Mouse (Mus musculus) heart, postnatal 4 days (tissue): ENCODE data around the gene Aldh3b2. TPM values are rescaled to one million over a fixed set of nuclear protein-coding genes. Genes with fewer than 3 reads are reported as not detected.
A peak's percentile ranks its signal among the peaks of the same experiment; 100 is the strongest.

Experiments used
- DNase-seq: peaks from one replicate; pipeline ENCODE4 v3.0.0; 2021
- total RNA-seq, 2 experiments: library from RNA; stranded (reverse); gene quantifications; 2 replicates each; pipeline ENCODE4 v1.2.3; 2021

Gene Aldh3b2
- total RNA-seq, 2 experiments from 2014 or later: 0.12 to 0.32 TPM

DNA sequence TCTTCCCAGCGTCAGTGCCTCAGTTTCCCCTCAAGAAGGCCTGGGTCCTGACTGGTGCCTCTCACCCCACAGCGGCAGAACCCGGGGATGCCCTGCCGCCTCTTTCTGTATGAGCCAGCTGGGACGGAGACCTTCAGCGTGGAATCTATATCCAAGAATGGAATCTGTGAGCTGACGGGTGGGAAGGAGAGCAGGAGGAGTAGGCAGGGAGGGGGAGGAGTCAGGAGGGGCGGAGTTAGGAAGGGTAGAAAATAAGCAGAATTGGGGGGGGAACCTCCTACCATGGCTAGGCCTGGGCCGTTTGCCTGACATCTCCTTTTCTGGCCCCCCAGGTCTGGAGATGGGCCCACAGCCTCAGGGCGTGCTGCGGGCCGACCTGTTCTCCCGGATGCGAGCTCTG is 15.9 kb downstream of the Aldh3b2 start:
- DNase-seq: no peak

DNA sequence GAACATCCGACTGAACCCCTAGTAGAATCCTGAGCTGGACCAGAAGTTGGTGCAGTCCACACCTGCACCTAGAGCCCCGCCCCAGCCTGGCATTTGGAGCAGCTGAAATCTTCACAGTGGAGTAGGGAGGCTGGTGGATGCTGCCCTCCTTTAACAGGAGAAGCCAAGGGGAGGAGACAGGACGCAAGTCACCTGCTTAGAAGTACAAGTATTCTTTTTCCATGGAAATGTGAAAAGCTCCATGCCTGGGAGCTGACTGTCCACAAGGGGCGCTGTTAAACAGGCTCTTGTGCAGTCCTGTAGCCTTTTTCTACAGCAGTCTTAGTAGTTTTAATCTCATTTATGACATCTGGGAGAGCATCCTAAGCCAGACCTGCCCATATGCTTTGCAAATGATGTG is 16.6 kb downstream of the Aldh3b2 start:
- DNase-seq: no peak

DNA sequence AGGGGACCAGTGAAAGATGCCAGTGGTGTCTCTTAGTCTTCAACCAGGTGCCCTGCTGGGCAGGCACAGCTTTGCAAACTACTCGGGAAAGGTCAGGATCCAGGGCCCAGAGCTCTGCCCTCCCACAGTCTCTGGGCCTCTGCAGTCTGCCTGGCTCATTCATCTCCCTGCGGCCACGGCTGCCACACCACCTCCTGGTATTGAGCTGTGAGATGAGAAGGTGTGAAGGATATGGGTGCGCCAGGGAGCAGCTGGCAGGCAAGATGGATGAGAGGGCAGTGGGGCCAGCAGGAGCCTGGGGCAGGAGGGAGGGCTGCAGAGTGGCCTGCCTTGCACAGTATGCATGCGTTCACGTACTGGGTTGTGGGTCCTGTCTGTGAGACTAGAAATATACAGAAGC is 18.7 kb downstream of the Aldh3b2 start:
- no peak for DNase-seq

DNA sequence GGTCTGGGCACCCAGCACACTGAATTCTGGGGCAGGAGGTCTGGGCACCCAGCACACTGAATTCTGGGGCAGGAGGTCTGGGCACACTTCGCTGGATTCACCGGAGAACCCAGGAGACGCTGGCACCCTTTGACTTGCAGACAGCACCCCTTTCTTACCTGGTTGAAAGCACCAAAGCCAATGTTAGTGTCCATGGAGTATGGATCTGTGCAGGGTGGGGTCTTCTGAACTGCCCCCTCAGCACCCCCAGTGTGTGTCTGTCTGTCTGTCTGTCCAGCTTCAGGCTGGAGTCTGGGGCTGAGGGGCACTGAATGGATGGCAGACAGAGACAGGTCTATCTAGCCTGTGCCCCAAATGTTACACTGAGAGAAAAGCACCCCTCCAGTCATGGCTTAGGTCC is 19.4 kb downstream of the Aldh3b2 start:
- no peak for DNase-seq

DNA sequence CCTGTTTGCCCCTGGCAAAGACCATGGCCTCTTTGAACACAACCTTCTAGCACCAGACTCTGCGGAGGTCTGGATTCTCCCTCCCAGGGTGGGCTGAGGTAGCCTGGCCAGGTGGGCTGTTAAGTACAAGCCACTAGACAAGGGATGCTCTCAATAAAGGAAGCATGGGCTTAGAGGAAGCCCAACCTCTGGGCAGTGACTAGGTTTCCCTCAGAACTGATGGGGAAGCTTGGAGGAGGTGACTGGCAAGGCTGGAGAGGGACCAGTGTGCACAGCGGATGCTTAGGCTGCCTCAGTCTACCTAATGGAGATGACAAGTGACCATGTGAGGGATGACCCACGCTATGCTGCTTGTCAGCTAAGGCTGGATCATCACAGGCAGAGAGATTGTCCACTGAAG is 19.8 kb downstream of the Aldh3b2 start:
- DNase-seq: no peak

DNA sequence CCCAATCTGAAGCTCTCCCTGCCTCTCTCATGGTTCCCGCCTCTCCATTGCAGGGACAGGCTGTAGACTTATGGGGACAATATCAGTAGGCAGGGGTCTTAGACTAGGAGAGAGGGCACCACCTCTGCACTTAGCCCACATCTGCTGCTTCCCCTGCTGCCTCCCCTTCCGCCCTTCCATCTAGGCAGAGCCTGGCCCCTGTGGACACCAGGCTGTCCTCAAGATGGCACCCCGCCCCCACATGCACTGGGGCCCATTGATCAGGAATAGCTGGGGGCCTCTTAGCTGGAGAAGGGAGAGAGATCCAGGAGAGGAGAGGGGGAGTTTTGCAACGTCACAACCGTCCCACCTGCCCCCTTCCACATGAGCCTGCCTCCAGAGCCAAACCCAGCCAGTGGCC is 20.3 kb downstream of the Aldh3b2 start, which contains the start of gene Tbx10:
Tbx10 (plus strand) TSS at position 337 of the 400 bp plus-strand sequence.
- no peak for DNase-seq

DNA sequence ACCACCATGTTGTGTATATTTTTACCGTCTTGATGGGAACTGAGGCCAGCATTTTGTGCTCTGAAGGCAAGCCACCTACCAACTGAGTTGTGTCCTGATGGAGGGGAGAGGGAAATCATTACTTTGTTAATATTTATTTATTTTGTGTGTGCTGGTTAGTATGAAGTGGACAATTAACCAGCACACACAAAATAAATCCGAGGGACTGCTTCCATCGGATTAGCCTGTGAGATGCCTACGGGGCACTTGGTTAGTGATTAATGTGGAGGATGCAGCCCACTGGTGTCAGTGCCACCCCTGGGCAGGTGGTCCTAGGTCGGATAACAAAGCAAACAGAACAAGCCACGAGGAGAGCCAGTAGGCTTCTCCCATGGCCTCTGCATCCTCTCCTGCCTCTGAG is 22.8 kb downstream of the Aldh3b2 start:
- DNase-seq: no peak

DNA sequence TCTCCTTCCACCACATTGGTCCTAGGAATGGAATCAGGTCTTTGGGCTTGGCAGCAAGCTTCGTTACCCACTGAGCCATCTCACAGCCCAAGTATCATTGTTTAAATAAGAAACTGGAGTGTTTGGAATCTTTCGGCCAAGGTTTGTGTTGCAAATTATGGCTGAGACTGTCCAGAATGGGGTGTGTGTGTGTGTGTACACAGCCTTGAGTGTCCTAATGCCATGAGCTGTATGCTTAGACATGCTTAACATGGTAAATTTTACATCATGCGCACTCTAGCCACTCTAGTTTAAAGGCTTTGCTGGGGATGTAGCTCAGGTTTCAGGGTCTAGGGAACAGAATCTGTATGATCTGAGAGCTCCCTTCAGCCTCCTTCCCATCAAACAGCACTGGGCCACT is 23.4 kb downstream of the Aldh3b2 start:
- no peak for DNase-seq

DNA sequence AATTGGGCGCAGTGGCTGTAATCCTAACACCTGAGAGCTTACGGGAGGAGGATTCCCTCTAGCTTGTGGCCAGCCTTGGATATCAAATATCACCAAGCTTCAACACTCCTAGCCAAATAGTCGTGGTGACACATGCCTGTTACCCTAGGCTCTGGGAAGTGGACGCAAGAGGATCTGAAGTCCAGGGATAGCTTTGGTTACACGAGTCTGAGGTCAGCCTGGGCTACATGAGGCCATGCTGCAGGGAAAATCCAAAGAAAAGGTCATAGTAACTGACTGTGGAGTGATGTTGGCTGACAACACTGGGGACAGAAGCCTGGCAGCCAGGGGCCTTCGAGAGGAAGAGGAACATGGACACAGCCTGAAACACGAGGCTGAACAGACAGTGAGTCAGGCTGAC is 24.0 kb downstream of the Aldh3b2 start:
- no peak for DNase-seq

DNA sequence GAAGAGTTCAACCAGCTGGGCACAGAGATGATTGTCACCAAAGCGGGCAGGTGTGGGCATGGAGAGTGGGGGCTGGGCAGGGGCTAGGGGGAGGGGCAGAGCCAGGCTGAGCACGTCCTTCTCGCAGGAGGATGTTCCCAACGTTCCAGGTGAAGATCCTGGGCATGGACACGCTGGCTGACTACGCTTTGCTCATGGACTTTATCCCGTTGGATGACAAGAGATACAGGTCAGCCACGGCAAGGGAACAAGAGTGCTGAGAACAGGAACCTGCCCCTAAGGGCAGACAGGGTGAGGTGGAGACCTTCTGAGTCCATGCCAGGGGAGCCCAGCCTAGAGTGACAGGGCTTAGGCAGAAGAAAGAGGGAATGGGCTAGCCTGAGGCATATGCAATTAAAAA is 24.6 kb downstream of the Aldh3b2 start:
- no peak for DNase-seq

DNA sequence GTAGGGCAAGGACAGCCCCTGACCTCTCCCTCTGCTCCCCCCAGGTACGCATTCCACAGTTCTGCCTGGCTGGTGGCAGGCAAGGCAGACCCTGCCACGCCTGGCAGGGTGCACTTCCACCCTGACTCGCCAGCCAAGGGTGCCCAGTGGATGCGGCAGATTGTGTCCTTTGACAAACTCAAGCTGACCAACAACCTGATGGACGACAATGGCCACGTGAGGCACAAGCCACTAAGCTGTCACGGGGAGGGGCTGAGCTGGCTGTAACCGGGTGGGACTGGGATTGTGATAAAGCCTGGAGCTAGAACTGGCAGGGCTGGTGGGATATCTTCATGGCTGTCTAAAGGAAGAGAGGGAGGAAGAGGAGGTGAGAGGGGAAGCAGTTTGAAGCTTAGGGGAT is 25.1 kb downstream of the Aldh3b2 start:
- no peak for DNase-seq

DNA sequence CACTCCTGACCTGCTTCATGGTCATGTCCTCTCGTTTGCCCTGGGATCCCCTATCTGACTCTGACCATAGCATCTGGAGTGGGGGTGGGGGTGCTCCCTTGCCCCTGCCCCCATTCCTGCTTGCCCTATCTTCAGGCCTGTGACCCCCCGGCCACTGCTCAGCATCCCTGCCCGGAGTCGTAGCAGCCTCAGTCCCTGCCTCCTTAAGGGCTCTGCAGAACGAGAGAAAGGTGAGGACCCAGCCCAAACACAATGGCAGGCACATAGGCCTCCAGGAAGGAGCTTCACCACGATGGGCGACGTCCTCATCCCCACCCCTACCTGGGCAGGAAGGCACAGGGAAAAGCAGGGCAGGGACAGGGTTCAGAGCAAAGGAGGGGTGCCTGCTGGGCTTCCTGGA is 26.2 kb downstream of the Aldh3b2 start:
- DNase-seq: no peak

DNA sequence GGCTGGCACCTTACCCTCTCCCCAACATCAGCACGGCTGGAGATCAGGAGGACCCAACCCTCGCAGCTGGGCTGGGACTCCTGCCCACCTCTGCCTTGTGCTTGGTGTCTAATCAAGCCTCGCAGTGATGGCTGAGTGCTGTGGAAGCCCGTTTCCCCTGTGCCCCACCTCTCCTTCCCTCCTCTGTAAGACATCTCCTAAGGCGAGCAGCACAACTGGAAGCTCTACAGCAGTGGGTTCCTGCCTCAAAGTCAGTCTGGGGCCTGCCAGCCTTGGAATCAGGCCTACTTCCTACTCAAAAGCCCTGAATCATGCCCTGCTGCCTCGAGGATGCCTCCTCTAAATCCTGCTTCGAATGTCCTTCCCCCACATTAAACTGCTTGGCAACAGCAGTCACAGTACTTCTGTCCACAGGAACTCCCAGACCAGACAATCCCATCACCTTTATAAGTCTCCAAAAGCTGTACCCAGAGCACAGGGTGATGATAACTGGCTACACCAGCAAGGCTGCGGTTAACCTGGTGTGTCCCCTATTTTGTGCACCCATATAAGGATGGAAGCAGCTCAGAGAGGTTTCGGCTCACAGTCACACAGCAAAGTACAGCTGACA is 27.1 kb downstream of the Aldh3b2 start:
- DNase-seq: no peak

DNA sequence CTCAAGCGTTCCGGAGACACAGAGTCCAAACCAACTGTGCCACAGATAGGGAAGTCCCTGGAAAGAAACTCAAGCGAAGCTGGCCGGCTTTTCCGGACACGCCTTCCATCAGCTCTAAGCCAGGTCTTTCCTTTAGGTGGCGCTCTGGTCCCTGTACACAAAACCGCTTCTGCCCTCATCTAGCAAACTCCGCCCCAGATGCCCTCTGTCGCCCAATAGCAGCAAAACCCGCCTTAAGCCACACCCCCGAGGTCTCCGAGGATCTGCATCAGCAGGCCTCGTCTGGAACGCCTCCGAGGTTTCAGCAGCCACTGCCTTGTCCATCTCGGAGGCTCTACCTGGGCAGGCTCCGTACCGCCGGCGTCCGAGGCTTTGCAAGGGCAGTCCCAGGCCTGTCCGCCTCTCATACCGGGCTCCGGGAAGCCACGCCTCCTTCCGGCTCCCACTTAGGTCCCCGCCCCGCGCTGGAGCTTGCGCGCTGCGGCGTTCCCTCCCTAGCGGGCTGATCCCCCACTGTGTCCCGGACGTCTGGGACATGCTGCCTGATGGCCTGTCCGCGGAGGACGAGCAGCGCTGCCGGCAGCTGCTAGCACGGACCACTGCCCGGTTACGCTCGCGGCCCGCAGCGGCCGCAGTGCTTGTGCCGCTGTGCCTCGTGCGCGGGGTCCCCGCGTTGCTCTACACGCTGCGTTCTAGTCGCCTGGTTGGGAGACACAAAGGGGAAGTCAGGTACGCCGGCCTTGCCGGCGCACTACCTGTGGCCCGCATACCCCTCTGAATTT is 28.2 kb downstream of the Aldh3b2 start, which contains the start of the genes Nudt8 and Gm49405:
Nudt8 (plus strand) TSS at position 462 of the 782 bp plus-strand sequence.
Gm49405 (plus strand) TSS at position 508 of the 782 bp plus-strand sequence.
- DNase-seq: peak; percentile 96

DNA sequence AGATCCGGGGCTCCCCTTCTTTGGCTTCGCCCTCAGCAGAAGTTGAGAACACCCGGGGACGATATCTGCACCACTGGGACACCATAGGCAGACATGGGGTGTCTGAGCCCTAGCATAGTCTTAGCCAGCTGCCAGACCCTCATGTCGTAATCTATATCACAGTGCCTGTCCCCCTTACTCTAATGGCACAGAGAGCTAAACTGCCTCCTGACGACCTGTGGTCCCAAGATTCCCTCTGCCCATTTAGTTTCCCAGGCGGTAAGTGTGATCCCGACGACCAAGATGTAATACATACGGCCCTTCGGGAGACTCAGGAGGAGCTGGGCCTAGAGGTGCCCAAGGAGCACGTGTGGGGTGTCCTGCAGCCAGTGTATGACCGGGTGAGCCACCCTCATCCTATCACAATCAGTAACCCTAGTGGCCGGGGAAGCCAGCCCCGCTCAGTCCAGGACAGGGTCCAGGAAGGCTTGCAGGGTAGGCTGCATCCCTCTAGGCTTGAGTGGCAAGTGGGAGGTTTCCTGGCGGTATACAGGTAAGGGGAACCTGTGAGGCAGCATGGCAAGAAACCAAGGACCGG is 28.9 kb downstream of the Aldh3b2 start:
- no peak for DNase-seq

DNA sequence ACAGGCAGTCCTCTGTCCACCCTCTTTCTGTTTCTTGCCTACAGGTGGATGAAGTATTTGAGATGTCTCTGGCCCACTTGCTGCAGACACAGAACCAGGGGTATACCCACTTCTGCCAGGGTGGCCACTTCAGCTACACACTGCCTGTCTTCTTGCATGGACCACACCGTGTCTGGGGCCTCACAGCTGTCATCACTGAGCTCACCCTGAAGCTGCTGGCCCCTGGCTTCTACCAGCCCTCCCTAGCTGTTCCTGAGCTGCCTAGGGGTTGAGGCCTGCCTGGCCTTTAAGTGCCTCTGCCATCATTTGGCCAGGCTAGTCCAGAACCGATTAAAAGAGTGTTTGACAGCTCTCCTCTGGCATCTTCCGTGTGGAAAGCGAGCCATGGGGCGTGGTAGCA is 29.6 kb downstream of the Aldh3b2 start:
- DNase-seq: no peak

DNA sequence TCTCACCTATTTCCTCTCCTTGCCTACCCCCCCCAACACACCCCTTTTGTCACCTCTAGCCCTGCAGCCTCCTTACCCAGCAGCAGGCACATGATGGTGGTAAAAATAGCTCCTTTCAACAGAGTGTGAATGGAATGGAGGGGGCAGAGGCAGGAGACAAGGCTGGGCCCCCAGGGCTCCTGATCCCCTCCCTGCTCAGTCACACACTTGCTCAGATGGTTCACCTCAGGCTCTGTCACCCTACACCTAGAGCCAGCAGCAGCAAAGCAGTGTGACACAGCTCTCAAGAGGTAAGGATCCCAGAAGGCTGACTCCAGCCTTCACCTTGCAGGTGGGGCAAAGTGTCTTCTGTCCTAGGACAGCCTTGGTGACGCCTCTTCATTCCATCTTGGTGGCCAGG is 31.0 kb downstream of the Aldh3b2 start, which contains the start of gene Doc2g:
Doc2g (plus strand) TSS at position 202 of the 400 bp plus-strand sequence.
- peak; percentile 47 for DNase-seq

DNA sequence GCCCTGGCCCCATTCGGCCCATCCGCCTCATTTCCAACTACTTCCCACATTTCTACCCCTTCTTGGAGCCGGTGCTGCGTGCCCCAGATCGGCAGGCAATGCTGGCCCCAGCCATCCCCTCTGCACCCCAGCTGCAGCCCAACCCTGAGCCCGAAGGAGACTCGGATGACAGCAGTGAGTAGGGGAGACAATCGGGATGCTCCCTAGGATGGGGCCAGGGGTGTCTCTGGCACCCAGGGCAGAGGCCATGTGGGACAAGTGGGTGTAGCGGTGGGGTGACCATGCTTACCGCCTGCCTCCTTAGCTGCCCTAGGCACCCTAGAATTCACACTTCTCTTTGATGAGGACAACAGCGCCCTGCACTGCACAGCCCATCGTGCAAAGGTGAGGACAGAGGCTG is 31.5 kb downstream of the Aldh3b2 start:
- no peak for DNase-seq

DNA sequence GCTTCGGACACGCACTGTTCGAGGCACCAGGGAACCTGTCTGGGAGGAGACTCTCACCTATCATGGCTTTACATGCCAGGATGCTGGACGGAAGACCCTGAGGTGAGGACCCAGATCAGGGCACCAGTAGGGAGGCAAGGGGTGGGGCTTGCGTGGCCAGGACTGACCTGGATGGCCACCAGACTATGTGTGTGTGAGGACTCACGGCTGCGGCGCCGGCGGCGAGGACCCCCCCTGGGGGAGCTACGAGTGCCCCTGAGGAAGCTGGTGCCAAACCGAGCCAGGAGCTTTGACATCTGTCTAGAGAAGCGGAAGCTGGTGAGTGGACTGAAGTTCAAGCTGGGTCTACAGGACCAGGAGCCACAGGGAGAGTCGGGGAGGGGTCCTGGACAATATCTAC is 32.2 kb downstream of the Aldh3b2 start:
- DNase-seq: no peak

DNA sequence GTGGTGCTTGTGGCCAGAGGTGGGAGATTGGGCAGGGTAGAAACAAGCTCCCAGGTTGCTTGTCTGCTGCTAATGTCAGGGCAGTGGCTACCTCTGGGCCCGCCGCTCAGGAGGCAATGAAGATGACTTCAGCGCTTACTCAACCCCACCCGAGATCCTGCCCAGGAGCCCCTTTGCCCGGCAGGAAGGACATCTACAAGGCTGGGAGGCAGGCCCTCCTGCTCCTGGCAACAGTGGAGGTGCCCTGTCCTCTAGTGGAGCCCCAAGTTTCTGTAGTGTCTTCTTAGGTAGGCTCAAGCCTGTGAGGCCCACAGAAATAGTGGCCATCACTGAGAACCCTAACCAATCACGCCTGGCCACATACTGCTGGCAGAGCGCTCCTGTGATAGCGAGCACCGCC is 33.0 kb downstream of the Aldh3b2 start:
- DNase-seq: no peak

DNA sequence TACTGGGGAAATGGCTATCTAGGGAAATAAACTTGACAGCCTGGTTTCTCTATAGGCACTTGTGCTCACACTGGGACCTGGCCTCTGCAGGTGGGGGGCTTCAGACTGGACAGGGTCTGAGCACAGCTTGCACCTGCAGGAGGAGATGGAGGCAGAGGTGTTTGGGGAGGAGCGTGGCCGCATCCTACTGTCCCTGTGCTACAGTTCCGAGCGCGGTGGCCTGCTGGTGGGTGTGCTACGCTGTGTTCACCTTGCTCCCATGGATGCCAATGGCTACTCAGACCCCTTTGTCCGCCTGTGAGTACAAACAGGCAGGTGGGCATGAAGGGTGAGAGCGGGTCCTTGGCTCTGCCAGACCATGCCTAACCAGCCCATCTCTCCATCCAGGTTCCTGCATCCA is 33.8 kb downstream of the Aldh3b2 start:
- DNase-seq: no peak

DNA sequence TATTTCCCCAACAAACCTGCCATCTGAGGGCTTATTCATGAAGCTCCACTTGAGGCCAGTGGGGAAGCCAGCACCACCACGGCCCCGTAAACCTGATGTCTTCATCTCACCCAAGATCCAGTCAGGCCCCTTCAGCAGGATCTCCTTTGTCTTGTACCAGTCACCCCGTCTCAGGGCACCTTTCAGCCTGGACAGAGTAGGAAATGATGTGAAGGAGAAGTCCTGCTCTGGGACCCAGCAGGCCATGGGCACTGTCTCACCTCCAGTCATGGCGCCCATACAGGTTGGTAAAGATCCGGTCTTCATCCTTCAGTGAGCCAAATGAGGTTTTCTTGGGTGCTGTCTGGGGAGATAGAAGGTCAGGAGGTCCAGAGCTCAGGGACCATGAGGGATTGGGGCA is 39.0 kb downstream of the Aldh3b2 start:
- no peak for DNase-seq

DNA sequence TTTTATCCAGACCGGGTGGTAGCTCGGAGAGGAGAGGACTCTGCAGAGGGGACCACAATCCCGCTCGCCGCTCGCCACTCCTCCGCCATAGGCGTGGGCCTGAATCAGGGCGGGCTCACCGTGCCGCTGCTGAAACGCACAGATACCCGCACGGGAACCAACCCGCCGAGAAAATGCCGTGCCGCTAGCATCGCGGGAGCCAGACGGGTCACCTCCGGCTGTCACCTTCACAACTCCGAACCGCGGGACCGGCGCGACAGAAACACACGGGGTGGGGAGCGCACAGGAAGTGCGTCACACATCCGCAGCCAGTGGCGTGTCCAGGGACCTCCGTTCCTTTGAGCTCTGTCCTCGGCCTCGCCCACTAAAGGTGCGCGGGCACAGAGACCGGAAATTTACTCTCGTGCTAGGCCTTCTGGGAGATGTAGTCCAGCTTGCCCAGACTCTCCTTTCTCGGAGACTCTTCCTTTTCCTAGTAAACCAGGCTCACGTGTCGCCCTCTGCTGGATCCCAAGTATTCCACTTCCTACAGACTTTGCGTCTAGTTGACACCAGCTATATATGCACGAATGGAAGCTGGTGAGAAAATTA is 40.4 kb downstream of the Aldh3b2 start, which contains the start of gene Ndufv1:
Ndufv1 (minus strand) TSS at position 375 of the 591 bp plus-strand sequence.
- peak; percentile 96 for DNase-seq
